ENCODE assay signal across 7 mouse cellular contexts in genomic region chr7:30599933-30600353, GRCm38 (mm10). TPM values are rescaled to one million over a fixed set of nuclear protein-coding genes. Genes with fewer than 3 reads are reported as not detected.
DNase-seq lines count a peak whose midpoint lies in the region; ATAC-seq lines count a peak whose summit lies in the region.

No protein-coding gene starts in this region.

- no peaks in the 10 kb centered on the region for H3K36me3 ChIP-seq in limb, embryonic 12.5 days
- H3K36me3 ChIP-seq in midbrain, embryonic 14.5 days (ENCODE audit: control insufficient read depth, insufficient read depth, low read length) = no peaks in the 10 kb centered on the region

- H3K27ac ChIP-seq in limb, embryonic 12.5 days = no peak overlapping the region
- H3K27ac ChIP-seq in midbrain, embryonic 14.5 days (replicated peaks; ENCODE audit: low read depth, low read length) = no peak overlapping the region

- H3K4me1 ChIP-seq in limb, embryonic 12.5 days (replicated peaks) = no peaks in the 10 kb centered on the region
- H3K4me1 ChIP-seq in midbrain, embryonic 14.5 days (ENCODE audit: control insufficient read depth, insufficient read depth, low read length) = 0 out of 2 replicates have a peak, but pooled peaks cover 3% of the 10 kb centered on the region

- peak; percentile 99 for DNase-seq in brain, adult 2 months (ENCODE audit: low read depth, low spot score)
- peak; percentile 74 to 81 for DNase-seq in heart, adult 9 months (ENCODE audit: low spot score in 2 of 2)
- DNase-seq in kidney, adult 9 months = peak; percentile 97
- peak; percentile 96 for DNase-seq in midbrain, embryonic 14.5 days
- peak; percentile 33 to 38 for DNase-seq in spleen, adult 18-20 months

- WGBS in limb, embryonic 12.5 days = 3% methylated on average over 16 of the region's 16 CpGs
- WGBS in midbrain, embryonic 14.5 days = under 1% methylated on average over 16 of the region's 16 CpGs

- peak; percentile 98 for ATAC-seq in erythroblast, adult 5-6 weeks (replicated peaks; ENCODE audit: low FRiP score, poor library complexity, severe bottlenecking)
- peak; percentile 92 for ATAC-seq in limb, embryonic 12.5 days (ENCODE audit: insufficient number of reproducible peaks, insufficient read depth, low FRiP score, low TSS enrichment, low read depth)
- peak; percentile 97 for ATAC-seq in midbrain, embryonic 14.5 days (ENCODE audit: low FRiP score, low TSS enrichment)

- H3K4me2 ChIP-seq in limb, embryonic 12.5 days = no peak overlapping the region
- peak overlapping the region; percentile 42 for H3K4me2 ChIP-seq in midbrain, embryonic 14.5 days (ENCODE audit: low read length)

- no peak overlapping the region for H3K9ac ChIP-seq in limb, embryonic 12.5 days (replicated peaks)
- no peak overlapping the region for H3K9ac ChIP-seq in midbrain, embryonic 14.5 days (replicated peaks; ENCODE audit: low read length)

- no peak overlapping the region for H3K4me3 ChIP-seq in limb, embryonic 12.5 days (replicated peaks)
- no peak overlapping the region for H3K4me3 ChIP-seq in midbrain, embryonic 14.5 days (replicated peaks; ENCODE audit: low read depth, low read length)

- 0 out of 2 replicates have a peak, but pooled peaks cover 4% of the 10 kb centered on the region for H3K9me3 ChIP-seq in limb, embryonic 12.5 days
- no peaks in the 10 kb centered on the region for H3K9me3 ChIP-seq in midbrain, embryonic 14.5 days (ENCODE audit: control insufficient read depth, low read length)

- H3K27me3 ChIP-seq in limb, embryonic 12.5 days = peaks cover 3% of the 10 kb centered on the region
- no peaks in the 10 kb centered on the region for H3K27me3 ChIP-seq in midbrain, embryonic 14.5 days (ENCODE audit: control insufficient read depth, insufficient read depth, low read length)

RNA-seq across cellular contexts. Expression of gene Zbtb32, which starts 1.2 kb away (rescaled TPM):
- not detected in 2 replicates for total RNA-seq in erythroblast, adult 5-6 weeks (2015; ENCODE audit: low replicate concordance)
- total RNA-seq in erythroblast, adult 5-6 weeks (2017; ENCODE audit: low replicate concordance) = not detected in 2 replicates
- polyA plus RNA-seq in limb, embryonic 12.5 days (2016; fragmentation: Nextera tagmentation; extraction: Ambion mirVana) = 0.25 and 0.38 TPM in 2 replicates
- polyA plus RNA-seq in midbrain, embryonic 14.5 days (2014; fragmentation: Nextera tagmentation; extraction: Ambion mirVana) = 0.34 and 0.47 TPM in 2 replicates

RNA-seq across cellular contexts. Expression of gene Kmt2b, which starts 11.4 kb away (rescaled TPM):
- total RNA-seq in erythroblast, adult 5-6 weeks (2015; ENCODE audit: low replicate concordance) = 31.1 and 35.0 TPM in 2 replicates
- 14.9 and 21.2 TPM in 2 replicates for total RNA-seq in erythroblast, adult 5-6 weeks (2017; ENCODE audit: low replicate concordance)
- polyA plus RNA-seq in limb, embryonic 12.5 days (2016; fragmentation: Nextera tagmentation; extraction: Ambion mirVana) = 11.0 and 12.1 TPM in 2 replicates
- 13.1 and 15.4 TPM in 2 replicates for polyA plus RNA-seq in midbrain, embryonic 14.5 days (2014; fragmentation: Nextera tagmentation; extraction: Ambion mirVana)

RNA-seq across cellular contexts. Expression of gene Upk1a, which starts 12.7 kb away (rescaled TPM):
- total RNA-seq in erythroblast, adult 5-6 weeks (2015; ENCODE audit: low replicate concordance) = not detected in 2 replicates
- total RNA-seq in erythroblast, adult 5-6 weeks (2017; ENCODE audit: low replicate concordance) = not detected in 2 replicates
- 1.4 and 2.0 TPM in 2 replicates for polyA plus RNA-seq in limb, embryonic 12.5 days (2016; fragmentation: Nextera tagmentation; extraction: Ambion mirVana)
- 0.15 and 0.20 TPM in 2 replicates for polyA plus RNA-seq in midbrain, embryonic 14.5 days (2014; fragmentation: Nextera tagmentation; extraction: Ambion mirVana)

RNA-seq across cellular contexts. Expression of gene Cox6b1, which starts 26.0 kb away (rescaled TPM):
- total RNA-seq in erythroblast, adult 5-6 weeks (2015; ENCODE audit: low replicate concordance) = 74.4 and 173 TPM in 2 replicates
- total RNA-seq in erythroblast, adult 5-6 weeks (2017; ENCODE audit: low replicate concordance) = 135 and 145 TPM in 2 replicates
- 783 and 848 TPM in 2 replicates for polyA plus RNA-seq in limb, embryonic 12.5 days (2016; fragmentation: Nextera tagmentation; extraction: Ambion mirVana)
- 999 and 1,303 TPM in 2 replicates for polyA plus RNA-seq in midbrain, embryonic 14.5 days (2014; fragmentation: Nextera tagmentation; extraction: Ambion mirVana)

RNA-seq across cellular contexts. Expression of gene Igflr1, which starts 34.7 kb away (rescaled TPM):
- 4.0 and 7.3 TPM in 2 replicates for total RNA-seq in erythroblast, adult 5-6 weeks (2015; ENCODE audit: low replicate concordance)
- not detected in 2 replicates for total RNA-seq in erythroblast, adult 5-6 weeks (2017; ENCODE audit: low replicate concordance)
- 3.2 and 4.1 TPM in 2 replicates for polyA plus RNA-seq in limb, embryonic 12.5 days (2016; fragmentation: Nextera tagmentation; extraction: Ambion mirVana)
- polyA plus RNA-seq in midbrain, embryonic 14.5 days (2014; fragmentation: Nextera tagmentation; extraction: Ambion mirVana) = 2.8 and 5.8 TPM in 2 replicates

Comparison
In these comparisons a context has a peak if more than half of its experiments do, and no peak if none do; other contexts are left out.
1. DNase-seq: peak in every context shown above with its lines; median percentile 99 in brain, adult 2 months; 97 in kidney, adult 9 months; 96 in midbrain, embryonic 14.5 days; 78 in heart, adult 9 months; 36 in spleen, adult 18-20 months.